Mouse (Mus musculus) brown adipose tissue, adult 24 weeks (tissue): ENCODE data around the gene Gm1110. TPM values are rescaled to one million over a fixed set of nuclear protein-coding genes. Genes with fewer than 3 reads are reported as not detected.
"Not testable (repeated sequence)": the region's sequence is repeated elsewhere in the genome, so short reads cannot be mapped to it uniquely, and the experiment has no call there.

Experiments used
- H3K27ac ChIP-seq: fragments of 200-500 bp; replicated peaks from 2 replicates; pipeline ENCODE4 v1.5.1; 2012; ENCODE audit warnings: low read depth, mild to moderate bottlenecking, low read length
- H3K4me1 ChIP-seq: fragments of 200-500 bp; 2 replicates; pipeline ENCODE4 v1.6.1; 2012; ENCODE audit warnings: low read length, mixed read lengths; ENCODE audit not compliant: control insufficient read depth, insufficient read depth, insufficient read length
- H3K4me3 ChIP-seq: fragments of 200-500 bp; 2 replicates; pipeline ENCODE4 v1.5.1; 2012; ENCODE audit warnings: low read depth, mild to moderate bottlenecking, low read length, moderate library complexity; ENCODE audit not compliant: insufficient read depth
- polyA plus RNA-seq: library from polyadenylated mRNA; stranded (reverse); fragments of >200 nt; gene quantifications from 2 replicates; pipeline ENCODE4 v1.2.4, GENCODE M21; 2012; ENCODE audit not compliant: missing spikeins, insufficient read depth, insufficient read length

The Gm1110 gene
- polyA plus RNA-seq: not detected in 2 replicates

DNA sequence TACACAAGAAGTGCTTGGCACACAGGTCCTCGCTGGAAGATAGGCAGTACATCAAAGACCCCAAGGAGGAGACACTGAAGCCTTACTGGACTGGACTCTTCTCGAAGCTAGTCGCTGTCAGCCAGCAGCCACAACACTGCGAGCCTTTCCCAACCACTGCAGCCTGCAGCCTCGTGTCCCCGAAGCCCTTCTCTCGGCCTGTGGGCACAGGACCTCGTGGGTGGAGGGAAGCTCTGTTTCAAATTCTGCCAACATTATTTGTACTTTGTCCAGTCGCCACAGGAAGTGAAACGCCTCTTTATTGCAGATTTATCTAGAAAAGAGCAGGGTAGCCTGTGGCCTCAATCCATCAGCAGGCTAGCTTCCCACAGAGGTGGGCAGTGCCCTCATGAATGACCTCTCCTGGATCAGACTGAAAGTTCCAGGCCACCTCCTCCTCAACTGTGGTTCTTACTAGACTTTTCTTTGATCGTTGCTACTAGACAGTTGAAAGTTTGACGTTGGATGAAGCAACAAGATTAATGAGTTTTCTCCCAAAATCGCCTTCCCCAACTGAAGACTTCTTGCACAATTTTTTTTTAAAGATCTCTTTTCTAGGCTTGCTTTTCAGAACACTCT, at the start of gene Gm1110:
Gm1110 (minus strand) TSS at position 203 of the 618 bp plus-strand sequence.
- H3K27ac ChIP-seq: no peak within 1 kb of the TSS
- peaks cover 8% of the 10 kb centered on the region; the same call in 1 of the 2 replicates for H3K4me1 ChIP-seq
- no peak within 1 kb of the TSS for H3K4me3 ChIP-seq

DNA sequence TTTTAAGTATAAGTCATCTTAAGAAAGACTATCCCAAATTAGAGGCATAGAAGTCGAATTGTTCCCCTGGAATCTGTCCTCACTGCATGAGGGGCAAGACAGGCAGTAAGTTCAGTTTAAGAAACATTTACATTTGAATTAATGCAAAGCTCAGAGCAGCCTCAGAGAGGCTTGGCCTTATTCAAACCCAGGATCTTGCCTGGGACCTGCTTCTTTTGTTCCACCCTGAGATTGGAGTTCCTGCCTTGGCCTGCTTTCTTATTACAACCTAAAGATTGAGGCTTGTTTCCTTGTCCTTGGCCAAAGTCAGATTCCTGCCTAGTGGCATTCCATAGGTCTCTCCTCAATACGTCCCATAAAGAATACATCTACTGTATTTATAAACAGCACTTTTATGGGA, 24.9 kb upstream of the Gm1110 start:
- no peaks in the 10 kb centered on the region for H3K4me1 ChIP-seq
- H3K4me3 ChIP-seq: no peak overlapping the region
- no peak overlapping the region for H3K27ac ChIP-seq

DNA sequence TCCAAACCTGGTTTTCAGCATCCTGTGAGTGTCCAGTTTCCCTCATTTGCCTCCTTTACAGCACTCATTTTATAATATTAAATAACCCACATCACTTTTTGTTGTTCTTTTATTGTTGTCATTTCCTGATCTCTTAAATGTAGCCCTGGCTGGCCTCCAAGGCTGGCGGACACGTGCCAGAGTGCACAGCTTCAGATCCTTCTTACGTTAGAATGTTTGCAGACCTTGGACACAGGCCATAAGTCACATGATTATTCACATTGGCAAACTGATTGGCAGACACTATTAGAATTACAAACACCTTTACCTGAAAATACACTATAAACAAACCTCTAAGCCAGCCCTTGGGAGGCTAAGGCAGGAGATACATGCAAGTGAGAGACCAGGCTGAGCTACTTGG, 1.2 kb upstream of the Gm1110 start:
- no peak overlapping the region for H3K4me3 ChIP-seq
- H3K4me1 ChIP-seq: peaks cover 8% of the 10 kb centered on the region; the same call in 1 of the 2 replicates
- H3K27ac ChIP-seq: no peak overlapping the region

DNA sequence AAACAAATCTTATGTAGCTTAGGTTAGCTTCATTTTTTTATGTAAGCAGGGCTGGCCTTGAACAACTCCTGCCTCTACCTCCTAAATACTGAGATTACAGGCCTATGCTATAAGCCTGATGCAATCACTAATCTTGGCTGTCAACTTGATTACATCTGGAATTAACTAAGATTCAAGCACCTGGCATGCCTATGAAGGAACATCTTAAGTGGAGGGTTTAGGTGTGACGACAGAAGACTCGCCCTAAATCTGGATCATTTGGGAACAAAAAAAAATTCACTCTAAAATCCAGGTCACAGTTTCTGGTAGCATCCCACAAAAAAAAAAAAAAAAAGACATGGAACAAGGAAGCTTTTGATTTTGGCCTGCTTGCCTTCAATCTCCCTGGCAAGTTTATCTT, 3.1 kb downstream of the Gm1110 start:
- no peak overlapping the region for H3K27ac ChIP-seq
- peaks cover 8% of the 10 kb centered on the region; the same call in 1 of the 2 replicates for H3K4me1 ChIP-seq
- H3K4me3 ChIP-seq: no peak overlapping the region

DNA sequence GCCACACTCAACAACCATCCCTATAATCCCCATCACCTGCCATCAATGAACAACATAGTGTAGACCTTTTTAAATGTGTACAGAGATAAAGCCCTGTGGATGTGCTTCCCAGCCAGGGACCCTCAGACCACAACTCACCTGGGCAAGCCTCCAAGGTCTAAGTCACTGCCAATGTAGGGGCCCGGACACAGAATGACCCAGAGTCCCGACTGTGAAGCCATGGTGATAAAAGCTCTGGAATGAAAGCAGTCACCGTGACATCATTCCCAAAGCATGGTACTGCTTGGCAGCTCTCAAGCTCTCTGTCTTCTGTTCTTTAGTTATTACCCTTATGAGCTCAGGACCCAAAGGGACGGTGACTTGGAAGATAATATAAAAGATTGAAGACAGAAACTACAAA, 9.8 kb downstream of the Gm1110 start:
- Histone ChIP-seq H3K4me1 (no peaks in the 10 kb centered on the region), H3K27ac (no peak overlapping the region), H3K4me3 (no peak overlapping the region)

DNA sequence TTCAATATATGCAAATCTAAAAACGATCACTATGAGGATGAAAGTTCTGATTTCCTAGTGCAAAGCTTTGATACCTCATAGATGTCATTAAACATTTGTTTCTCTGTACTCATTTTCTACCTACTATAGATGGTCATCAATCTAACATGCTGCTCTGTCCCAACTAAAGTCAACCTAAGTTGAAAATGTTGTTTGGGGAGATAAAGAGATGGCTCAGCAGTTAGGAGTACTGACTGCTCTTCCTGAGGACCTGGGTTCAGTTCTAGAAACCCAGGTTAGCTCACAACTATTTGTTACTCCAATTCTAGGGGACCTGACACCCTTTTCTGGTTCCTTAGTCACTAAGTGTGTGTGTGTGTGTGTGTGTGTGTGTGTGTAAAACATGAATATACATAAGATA, 11.7 kb downstream of the Gm1110 start:
- H3K27ac ChIP-seq: no peak overlapping the region
- H3K4me1 ChIP-seq: no peaks in the 10 kb centered on the region
- no peak overlapping the region for H3K4me3 ChIP-seq

DNA sequence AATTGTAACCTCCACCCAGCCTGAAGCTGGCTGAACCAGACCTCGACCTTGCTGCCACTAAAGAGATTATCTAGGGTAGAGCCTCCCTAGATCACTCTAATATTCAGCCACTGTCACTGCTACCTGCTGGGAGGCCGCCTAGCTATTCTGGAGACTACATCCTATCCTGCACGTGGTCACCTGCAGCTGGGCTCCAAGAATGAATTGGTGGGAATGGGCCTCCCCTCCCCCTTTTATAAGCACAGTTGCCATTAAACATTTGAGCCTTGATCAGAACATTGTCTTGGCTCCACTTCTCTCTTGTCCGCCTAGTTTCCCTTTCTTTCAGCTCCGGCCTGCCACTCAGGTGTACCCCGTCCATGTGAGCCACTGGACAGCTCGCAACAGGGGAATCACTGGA, 53.1 kb downstream of the Gm1110 start:
- H3K4me3 ChIP-seq: not testable (repeated sequence)

DNA sequence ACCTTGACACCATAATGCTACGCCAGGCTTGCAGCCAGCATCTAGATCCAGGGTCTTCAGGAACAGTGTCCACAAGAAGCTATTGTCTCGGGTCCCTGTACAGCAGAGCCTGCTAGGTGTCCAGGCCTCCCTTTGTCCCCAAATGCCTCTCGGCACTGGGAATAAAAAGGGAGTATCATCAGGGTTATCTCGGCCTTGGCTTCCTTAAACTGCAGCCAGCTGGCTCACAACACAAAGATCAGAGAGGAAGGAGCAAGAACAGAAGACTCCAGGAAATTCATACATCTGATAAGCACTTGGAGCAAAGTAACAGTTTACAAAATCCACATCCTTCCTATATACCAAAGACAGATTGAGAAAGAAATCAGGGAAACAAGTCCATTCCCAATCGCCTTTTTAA, 62.2 kb downstream of the Gm1110 start, which contains the start of gene Glb1l3:
Glb1l3 (minus strand) TSS at position 140 of the 400 bp plus-strand sequence.
- Histone ChIP-seq H3K27ac (no peak within 1 kb of the TSS), H3K4me1 (no peaks in the 10 kb centered on the region), H3K4me3 (no peak within 1 kb of the TSS)

More for the DNA sequence above, 53.1 kb downstream of the Gm1110 start:
- not testable (repeated sequence) for H3K4me1 ChIP-seq, H3K27ac ChIP-seq

DNA sequence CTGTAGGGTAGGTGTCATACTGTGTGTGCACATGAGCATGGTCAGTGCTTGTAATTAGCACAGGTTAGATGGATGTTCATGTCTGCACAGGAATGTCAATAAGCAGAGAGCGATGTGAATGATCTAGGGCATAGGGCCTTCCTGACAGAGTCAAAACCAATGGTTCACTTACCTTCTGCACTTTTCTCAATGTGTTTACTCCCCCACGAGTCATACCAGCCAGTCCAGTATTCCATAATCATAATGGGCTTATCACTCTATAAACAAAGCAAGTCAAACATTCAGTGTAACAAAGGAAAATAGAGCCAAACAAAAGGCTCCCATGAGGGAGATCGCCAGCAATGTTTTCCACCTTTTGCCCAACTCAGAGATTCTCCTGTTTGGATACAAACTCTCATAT, 91.8 kb downstream of the Gm1110 start:
- H3K4me3 ChIP-seq: no peak overlapping the region
- H3K27ac ChIP-seq: no peak overlapping the region

More for the DNA sequence above, 91.8 kb downstream of the Gm1110 start:
- no peaks in the 10 kb centered on the region for H3K4me1 ChIP-seq

Other genes starting within 250 kb of the Gm1110 start
- gene B3gat1, start 189.4 kb downstream of the Gm1110 start, polyA plus RNA-seq: not detected in 2 replicates
- 17.1 and 17.9 TPM in 2 replicates for gene Glb1l2, start 116.6 kb downstream of the Gm1110 start, polyA plus RNA-seq
- gene Glb1l3, start 62.2 kb downstream of the Gm1110 start, polyA plus RNA-seq: not detected in 2 replicates
- gene Acad8, start 76.5 kb upstream of the Gm1110 start, polyA plus RNA-seq: 42.3 and 54.9 TPM in 2 replicates
- gene Thyn1, start 76.6 kb upstream of the Gm1110 start, polyA plus RNA-seq: 29.5 and 36.6 TPM in 2 replicates
- gene Vps26b, start 107.0 kb upstream of the Gm1110 start, polyA plus RNA-seq: 15.9 and 16.4 TPM in 2 replicates
- 7.2 and 9.8 TPM in 2 replicates for gene Ncapd3, start 107.1 kb upstream of the Gm1110 start, polyA plus RNA-seq
- 5.1 and 10.5 TPM in 2 replicates for gene Jam3, start 232.3 kb upstream of the Gm1110 start, polyA plus RNA-seq